Mouse (Mus musculus): ENCODE measurements at regions not wholly inside any gene's neighbourhood (a gene's known extent, or its start where the extent isn't known, plus 50 kb on each side); places are given as distances from the start of the nearest gene placed in this dataset.

- no peak for DNase-seq
These were observed 61.2 kb upstream of the Ctnnb1 start for GRCm38 (mm10) chr9:120867861-120868260.

GRCm38 (mm10) chr9:120868330-120868729, 60.7 kb upstream of the Ctnnb1 start:
- no peak for DNase-seq

- peak; percentile 33 for DNase-seq
These were observed 59.5 kb upstream of the Ctnnb1 start for GRCm38 (mm10) chr9:120869432-120870081.

- DNase-seq = no peak
These were observed 55.7 kb upstream of the Ctnnb1 start for GRCm38 (mm10) chr9:120873293-120873692.

- DNase-seq = no peak
These were observed 54.5 kb upstream of the Ctnnb1 start for GRCm38 (mm10) chr9:120874416-120874976.

GRCm38 (mm10) chr9:120877101-120877500, 51.9 kb upstream of the Ctnnb1 start:
- no peak for DNase-seq
